Mouse (Mus musculus): ENCODE data around the gene Tigar. TPM values are rescaled to one million over a fixed set of nuclear protein-coding genes. Genes with fewer than 3 reads are reported as not detected.

The Tigar gene
- polyA plus RNA-seq (2014; fragmentation: Illumina TruSeq; extraction: RNeasy Lipid Tissue Mini Kit (QIAGEN cat#74804); ENCODE audit: low replicate concordance) = 3.6 TPM

DNA sequence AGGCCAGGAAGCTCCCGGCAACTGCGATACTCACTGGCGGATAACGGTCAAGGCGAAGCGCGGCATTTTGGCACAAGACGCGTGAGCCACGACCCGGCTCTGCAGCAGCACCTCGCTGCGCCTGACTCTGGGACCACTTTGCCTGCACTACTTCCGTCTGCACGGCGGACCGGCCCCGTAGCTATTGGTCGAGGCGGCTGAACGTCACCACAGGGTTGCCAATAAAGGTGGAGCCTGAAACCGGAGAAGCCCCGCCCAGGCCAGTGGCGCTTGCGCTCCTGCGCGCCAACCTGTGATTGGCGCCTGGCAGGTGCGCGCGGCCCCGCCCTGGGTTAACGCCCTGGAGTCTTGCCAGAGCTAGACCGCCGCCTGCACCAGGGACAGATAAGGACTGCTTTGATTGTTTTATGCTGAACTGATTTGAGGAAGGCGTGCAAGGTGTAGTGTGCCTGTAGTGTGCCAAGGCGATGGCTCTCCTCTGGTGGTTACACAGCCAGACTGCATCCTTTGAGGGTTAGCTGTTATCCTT lies at the start of gene Tigar:
Tigar (minus strand) TSS at position 156 of the 529 bp plus-strand sequence.

DNA sequence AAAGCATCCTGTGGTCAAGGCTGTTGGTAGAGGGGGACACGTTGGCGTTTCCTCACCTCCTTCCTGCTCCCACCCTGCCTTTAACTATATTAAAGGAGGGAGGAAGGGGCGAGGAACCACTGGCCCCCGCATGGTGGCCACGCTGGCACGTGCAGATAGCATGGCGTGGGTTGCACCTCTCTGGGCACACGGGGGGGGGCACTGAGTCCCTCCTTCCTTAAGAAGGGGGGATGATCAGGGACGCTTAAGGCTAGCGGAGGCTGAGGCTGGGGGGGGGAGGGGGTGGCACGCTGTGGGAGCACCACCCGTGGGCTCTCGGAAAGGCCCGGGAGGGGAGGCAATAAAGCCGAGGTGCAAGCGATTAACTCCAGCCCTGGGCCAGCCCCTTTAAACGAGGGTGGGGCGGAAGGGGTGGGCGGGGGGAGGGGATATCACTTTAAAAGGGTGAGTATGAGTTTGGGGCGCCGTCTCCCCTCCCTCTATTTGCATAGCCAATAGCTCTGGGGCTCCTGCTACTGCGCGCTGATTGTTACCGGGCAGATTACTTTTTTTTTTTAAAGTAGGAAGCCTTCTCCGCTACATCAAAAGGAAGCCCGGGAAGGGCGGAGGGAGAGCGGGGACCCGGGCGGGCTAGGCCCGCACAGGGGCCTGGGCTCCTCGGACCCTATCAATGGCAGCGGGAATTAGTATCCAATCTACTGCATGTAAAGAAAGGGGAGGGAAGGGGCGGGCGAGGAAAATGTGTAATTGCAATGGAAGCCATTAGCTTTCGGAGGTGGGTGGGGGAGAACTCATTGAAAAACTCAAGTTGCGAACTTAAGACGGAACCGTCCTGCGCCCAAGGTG lies 43.0 kb upstream of the Tigar start, which contains the start of gene Ccnd2:
Ccnd2 (minus strand) TSS at position 88 of the 846 bp plus-strand sequence.

DNA sequence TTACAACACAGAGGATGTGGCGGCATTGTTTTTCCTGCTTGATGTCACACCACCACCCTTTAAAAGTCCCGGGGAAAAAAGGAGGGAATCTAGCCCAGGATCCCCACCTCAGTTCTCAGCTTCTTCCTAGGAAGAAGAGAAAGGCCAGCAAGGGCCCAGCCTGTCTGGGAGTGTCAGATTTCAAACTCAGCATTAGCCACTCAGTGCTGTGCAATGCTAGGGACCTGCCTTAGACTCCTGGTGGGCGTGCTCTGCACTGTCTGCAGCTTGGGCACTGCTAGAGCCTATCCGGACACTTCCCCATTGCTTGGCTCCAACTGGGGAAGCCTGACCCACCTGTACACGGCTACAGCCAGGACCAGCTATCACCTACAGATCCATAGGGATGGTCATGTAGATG lies 36.5 kb downstream of the Tigar start, which contains the start of gene Fgf23:
Fgf23 (plus strand) TSS at position 86 of the 400 bp plus-strand sequence.

Other genes with a start within 250 kb of the Tigar start
- not detected for gene Dyrk4, start 187.7 kb downstream of the Tigar start, polyA plus RNA-seq (2014; fragmentation: Illumina TruSeq; extraction: RNeasy Lipid Tissue Mini Kit (QIAGEN cat#74804); ENCODE audit: low replicate concordance)
- 26.2 TPM for gene Rad51ap1, start 170.0 kb downstream of the Tigar start, polyA plus RNA-seq (2014; fragmentation: Illumina TruSeq; extraction: RNeasy Lipid Tissue Mini Kit (QIAGEN cat#74804); ENCODE audit: low replicate concordance)
- gene D6Wsu163e, start 169.6 kb downstream of the Tigar start, polyA plus RNA-seq (2014; fragmentation: Illumina TruSeq; extraction: RNeasy Lipid Tissue Mini Kit (QIAGEN cat#74804); ENCODE audit: low replicate concordance) = 11.6 TPM
- gene Fgf6, start 94.0 kb downstream of the Tigar start, polyA plus RNA-seq (2014; fragmentation: Illumina TruSeq; extraction: RNeasy Lipid Tissue Mini Kit (QIAGEN cat#74804); ENCODE audit: low replicate concordance) = not detected
- gene Fgf23, start 36.7 kb downstream of the Tigar start, polyA plus RNA-seq (2014; fragmentation: Illumina TruSeq; extraction: RNeasy Lipid Tissue Mini Kit (QIAGEN cat#74804); ENCODE audit: low replicate concordance) = not detected
- gene Ccnd2, start 42.6 kb upstream of the Tigar start, polyA plus RNA-seq (2014; fragmentation: Illumina TruSeq; extraction: RNeasy Lipid Tissue Mini Kit (QIAGEN cat#74804); ENCODE audit: low replicate concordance) = 43.8 TPM